ENCODE assay signal across 19 mouse cellular contexts in genomic region chr13:96166593-96166992, GRCm38 (mm10). TPM values are rescaled to one million over a fixed set of nuclear protein-coding genes. Genes with fewer than 3 reads are reported as not detected.
"Had no signal": no experiment of that assay in that cellular context is flagged by ENCODE, and none has a peak within 500 bp of the region (broad histone marks: within the 10 kb centered on the region; RNA-seq: fewer than 3 reads in every experiment).

No protein-coding gene starts in this region.

- H3K27ac ChIP-seq: lung, embryonic 15.5 days; macrophage; midbrain, embryonic 13.5 days; midbrain, embryonic 15.5 days; neural tube, embryonic 12.5 days had no signal

- ATAC-seq: liver, postnatal 0 days; lung, postnatal 0 days; midbrain, embryonic 13.5 days; midbrain, embryonic 15.5 days had no signal

- H3K9me3 ChIP-seq: lung, embryonic 15.5 days; megakaryocyte, embryonic 14.5 days; midbrain, embryonic 13.5 days; midbrain, embryonic 15.5 days; neural tube, embryonic 12.5 days had no signal

- H3K36me3 ChIP-seq: lung, embryonic 15.5 days; midbrain, embryonic 13.5 days; midbrain, embryonic 15.5 days; neural tube, embryonic 12.5 days had no signal

- H3K4me3 ChIP-seq: lung, embryonic 15.5 days; megakaryocyte, embryonic 14.5 days; midbrain, embryonic 13.5 days; midbrain, embryonic 15.5 days; neural tube, embryonic 12.5 days had no signal

- H3K27me3 ChIP-seq: lung, embryonic 15.5 days; midbrain, embryonic 13.5 days; midbrain, embryonic 15.5 days; neural tube, embryonic 12.5 days had no signal

- H3K4me1 ChIP-seq: megakaryocyte, embryonic 14.5 days; neural tube, embryonic 12.5 days had no signal

- DNase-seq: liver, postnatal 0 days; lung, adult 2 months; lung, postnatal 14 days; lung, postnatal 36 days; retina, postnatal 1 day; right cerebral cortex, adult 18-20 months; right cerebral cortex, postnatal 25 days; right cerebral cortex, postnatal 4 days; spleen, adult 18-20 months; thymus, adult 2 months; thymus, postnatal 25 days; thymus, postnatal 4 days had no signal

RNA-seq across cellular contexts. Expression of gene Sv2c, which starts 34.2 kb away (rescaled TPM):
- polyA plus RNA-seq: macrophage had no signal
